ENCODE assay signal across 29 mouse cellular contexts in the genomic region with DNA sequence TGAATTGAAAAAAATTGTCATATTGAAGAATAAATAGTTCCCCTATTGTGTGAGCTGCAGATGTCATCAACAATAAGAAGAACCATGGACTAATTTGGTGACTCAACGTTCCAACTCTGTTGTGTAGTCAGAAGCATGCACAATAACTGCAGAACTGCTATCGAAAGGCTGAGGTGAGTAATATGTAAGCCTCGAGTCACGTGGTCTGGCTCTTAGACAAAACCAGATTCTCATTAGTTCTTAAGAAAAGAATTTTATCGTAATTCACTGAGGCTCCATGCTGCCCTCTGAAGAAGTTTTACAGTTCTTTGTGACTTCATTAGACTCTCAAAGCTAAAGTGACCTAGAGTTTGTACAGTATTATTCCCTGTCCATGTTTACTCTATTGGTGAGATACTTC.
DNase-seq lines count a peak whose midpoint lies in the region; ATAC-seq and TF ChIP-seq lines count a peak whose summit lies in the region.
"Had no signal": no experiment of that assay in that cellular context is flagged by ENCODE, and none has a peak within 500 bp of the region (broad histone marks: within the 10 kb centered on the region; RNA-seq: fewer than 3 reads in every experiment).

No protein-coding gene starts in this region.

- no peak for ATAC-seq in hindbrain, embryonic 16.5 days
- no peak for ATAC-seq in liver, embryonic 11.5 days (replicated peaks; ENCODE audit: low FRiP score)
- ATAC-seq: forebrain, embryonic 13.5 days; forebrain, embryonic 16.5 days; intestine, embryonic 15.5 days had no signal

- H3K4me2 ChIP-seq in hindbrain, embryonic 16.5 days (ENCODE audit: low read length) = no peak overlapping the region
- no peak overlapping the region for H3K4me2 ChIP-seq in liver, embryonic 11.5 days
- H3K4me2 ChIP-seq: embryonic facial prominence, embryonic 13.5 days; forebrain, embryonic 13.5 days; heart, embryonic 11.5 days; hindbrain, embryonic 12.5 days; hindbrain, embryonic 15.5 days; intestine, embryonic 15.5 days had no signal

- H3K4me1 ChIP-seq in hindbrain, embryonic 16.5 days (ENCODE audit: control insufficient read depth, insufficient read depth, low read depth, low read length) = no peaks in the 10 kb centered on the region
- H3K4me1 ChIP-seq in liver, embryonic 11.5 days (replicated peaks; ENCODE audit: control insufficient read depth, insufficient read depth, low read length) = no peaks in the 10 kb centered on the region
- H3K4me1 ChIP-seq: embryonic facial prominence, embryonic 10.5 days; embryonic facial prominence, embryonic 13.5 days; forebrain, embryonic 10.5 days; forebrain, embryonic 13.5 days; hindbrain, embryonic 12.5 days; hindbrain, embryonic 15.5 days; intestine, embryonic 15.5 days had no signal

- DNase-seq in 3T3-L1 (ENCODE audit: low read depth, low spot score) (peak; percentile 30), NIH3T3 (ENCODE audit: low read depth) (peak; percentile 44)
- DNase-seq in liver, embryonic 11.5 days (ENCODE audit: low spot score) = no peak
- DNase-seq in heart, adult 8-10 months (ENCODE audit: low spot score) = no peak
- DNase-seq: adrenal gland, adult 2 months; adrenal gland, postnatal 25 days; cerebellum, adult 11-12 months; cerebellum, adult 8-10 months; cerebellum, postnatal 10 days; cerebellum, postnatal 36 days; embryo, embryonic 11 days; gastrocnemius, postnatal 10 days; gastrocnemius, postnatal 36 days; heart, adult 2 months; kidney, adult 11 months had no signal

- H3K27me3 ChIP-seq in C2C12 (ENCODE audit: control insufficient read depth, insufficient read depth, insufficient read length) = no peaks in the 10 kb centered on the region
- H3K27me3 ChIP-seq in hindbrain, embryonic 16.5 days (replicated peaks; ENCODE audit: control insufficient read depth, insufficient read depth, low read length) = no peaks in the 10 kb centered on the region
- no peaks in the 10 kb centered on the region for H3K27me3 ChIP-seq in liver, embryonic 11.5 days (replicated peaks; ENCODE audit: control insufficient read depth, insufficient read depth, low read length)
- H3K27me3 ChIP-seq: CH12.LX; embryonic facial prominence, embryonic 13.5 days; forebrain, embryonic 13.5 days; hindbrain, embryonic 12.5 days; hindbrain, embryonic 15.5 days; intestine, embryonic 15.5 days had no signal

- H3ac ChIP-seq in C2C12 (ENCODE audit: control insufficient read depth, insufficient read length, low read depth) = no peak overlapping the region

- no peaks in the 10 kb centered on the region for H3K9me3 ChIP-seq in hindbrain, embryonic 16.5 days (ENCODE audit: control insufficient read depth, low read length)
- H3K9me3 ChIP-seq in liver, embryonic 11.5 days (ENCODE audit: control insufficient read depth, low read length) = no peaks in the 10 kb centered on the region
- H3K9me3 ChIP-seq: embryonic facial prominence, embryonic 10.5 days; embryonic facial prominence, embryonic 13.5 days; forebrain, embryonic 10.5 days; forebrain, embryonic 13.5 days; G1E; hindbrain, embryonic 12.5 days; hindbrain, embryonic 15.5 days; intestine, embryonic 15.5 days had no signal

- no peaks in the 10 kb centered on the region for H3K79me2 ChIP-seq in C2C12 (ENCODE audit: control insufficient read depth, insufficient read depth)

- WGBS in hindbrain, embryonic 16.5 days = 82% methylated on average over 5 of the region's 5 CpGs
- 84% methylated on average over 5 of the region's 5 CpGs for WGBS in liver, embryonic 11.5 days

- no peak overlapping the region for H3K4me3 ChIP-seq in C2C12 (ENCODE audit: insufficient read depth, poor library complexity, severe bottlenecking)
- no peak overlapping the region for H3K4me3 ChIP-seq in hindbrain, embryonic 16.5 days (ENCODE audit: low read length)
- no peak overlapping the region for H3K4me3 ChIP-seq in liver, embryonic 11.5 days (ENCODE audit: low read depth, low read length)
- H3K4me3 ChIP-seq: embryonic facial prominence, embryonic 10.5 days; embryonic facial prominence, embryonic 13.5 days; erythroblast, embryonic 14.5 days; forebrain, embryonic 10.5 days; forebrain, embryonic 13.5 days; heart, adult 2 months; hindbrain, embryonic 12.5 days; hindbrain, embryonic 15.5 days; intestine, embryonic 15.5 days had no signal

- no peak overlapping the region for H3K27ac ChIP-seq in hindbrain, embryonic 16.5 days (ENCODE audit: low read depth, low read length)
- H3K27ac ChIP-seq in liver, embryonic 11.5 days (ENCODE audit: low read depth, low read length) = no peak overlapping the region
- H3K27ac ChIP-seq: embryonic facial prominence, embryonic 10.5 days; embryonic facial prominence, embryonic 13.5 days; forebrain, embryonic 10.5 days; forebrain, embryonic 13.5 days; heart, adult 2 months; hindbrain, embryonic 12.5 days; hindbrain, embryonic 15.5 days; intestine, embryonic 15.5 days had no signal

- no peak for TF ChIP-seq CTCF in C2C12 (IDR thresholded peaks at IDR 0.05; ENCODE audit: control insufficient read depth, insufficient read depth, insufficient read length)

- H3K9ac ChIP-seq in hindbrain, embryonic 16.5 days (ENCODE audit: low read depth, low read length) = no peak overlapping the region
- no peak overlapping the region for H3K9ac ChIP-seq in liver, embryonic 11.5 days (ENCODE audit: low read depth, low read length)
- H3K9ac ChIP-seq: embryonic facial prominence, embryonic 13.5 days; forebrain, embryonic 13.5 days; hindbrain, embryonic 12.5 days; hindbrain, embryonic 15.5 days; intestine, embryonic 15.5 days had no signal

- H3K79me3 ChIP-seq in C2C12 (ENCODE audit: low read depth) = no peaks in the 10 kb centered on the region

- H3K36me3 ChIP-seq in C2C12 (ENCODE audit: control insufficient read depth, insufficient read depth) = no peaks in the 10 kb centered on the region
- no peaks in the 10 kb centered on the region for H3K36me3 ChIP-seq in hindbrain, embryonic 16.5 days (ENCODE audit: control insufficient read depth, insufficient read depth, low read length)
- H3K36me3 ChIP-seq in liver, embryonic 11.5 days (ENCODE audit: control insufficient read depth, insufficient read depth, low read length) = no peaks in the 10 kb centered on the region
- H3K36me3 ChIP-seq: embryonic facial prominence, embryonic 10.5 days; embryonic facial prominence, embryonic 13.5 days; forebrain, embryonic 10.5 days; G1E; hindbrain, embryonic 12.5 days; hindbrain, embryonic 15.5 days; intestine, embryonic 15.5 days had no signal

TF ChIP-seq in C2C12, 6 proteins besides CTCF, POLR2A, EP300 and RAD21:
- TF ChIP-seq FOSL1 (IDR thresholded peaks at IDR 0.05; ENCODE audit: insufficient read depth, low read length, poor library complexity, severe bottlenecking) (no peak), MAX (IDR thresholded peaks at IDR 0.05) (no peak), MYOD1 (IDR thresholded peaks at IDR 0.05; ENCODE audit: control insufficient read depth, insufficient read length, low read depth) (no peak), USF1 (IDR thresholded peaks at IDR 0.05; ENCODE audit: low read depth) (peak; percentile 82), MYOG (IDR thresholded peaks at IDR 0.05; ENCODE audit: control insufficient read depth, extremely low read depth, insufficient read length) (no peak)

Comparison
In these comparisons a context has a peak if more than half of its experiments do, and no peak if none do; other contexts are left out.
1. DNase-seq: peak in 3T3-L1 (single experiment) and NIH3T3 (single experiment); none in liver, embryonic 11.5 days (single experiment) and heart, adult 8-10 months (single experiment).